Mouse (Mus musculus) MEL (cell line): ENCODE results near the gene Cr1l. TPM values are rescaled to one million over a fixed set of nuclear protein-coding genes. Genes with fewer than 3 reads are reported as not detected.

Experiments
- DNase-seq: peaks from one replicate; pipeline ENCODE4 v3.0.0; 2011; ENCODE audit warnings: low read depth, low spot score
- H3K27ac ChIP-seq: 2 replicates; pipeline ENCODE4 v1.5.1; 2012; ENCODE audit warnings: low read depth, mild to moderate bottlenecking, control low read depth, low read length, moderate library complexity; ENCODE audit not compliant: control insufficient read depth
- H3K27me3 ChIP-seq, 2 experiments: fragments of 150-350 bp in 1 of 2; sonication (generic) in 1 of 2; 2 replicates each; pipeline ENCODE4 v1.6.1; 2012; ENCODE audit warnings: low read length in 2 of 2, mild to moderate bottlenecking in 2 of 2, improper control_type of control experiment in 1 of 2, moderate library complexity in 1 of 2; ENCODE audit not compliant: insufficient read depth in 2 of 2, control insufficient read depth in 1 of 2
- H3K36me3 ChIP-seq, 2 experiments: 2 replicates each; pipeline ENCODE4 v1.6.1; 2012 to 2014; ENCODE audit warnings: low read length in 2 of 2, improper control_type of control experiment in 1 of 2, inconsistent platforms in 1 of 2, mild to moderate bottlenecking in 1 of 2; ENCODE audit not compliant: insufficient read depth in 2 of 2, control insufficient read depth in 1 of 2
- H3K4me1 ChIP-seq, 2 experiments: fragments of 150-350 bp in 1 of 2; sonication (generic) in 1 of 2; 2 replicates each; pipeline ENCODE4 v1.6.1; 2012; ENCODE audit warnings: low read length in 2 of 2, improper control_type of control experiment in 1 of 2, mild to moderate bottlenecking in 1 of 2; ENCODE audit not compliant: insufficient read depth in 2 of 2, control insufficient read depth in 1 of 2
- H3K4me3 ChIP-seq, 2 experiments: fragments of 150-350 bp in 1 of 2; sonication (generic) in 1 of 2; 2 replicates each; pipeline ENCODE4 v1.5.1; 2012; ENCODE audit warnings: low read depth in 2 of 2, low read length in 2 of 2, mild to moderate bottlenecking in 2 of 2, moderate library complexity in 2 of 2, control low read depth in 1 of 2, improper control_type of control experiment in 1 of 2; ENCODE audit not compliant: control insufficient read depth in 1 of 2, insufficient read depth in 1 of 2
- H3K79me2 ChIP-seq: 2 replicates; pipeline ENCODE4 v1.6.1; 2012; ENCODE audit warnings: mild to moderate bottlenecking, low read length, moderate library complexity; ENCODE audit not compliant: control insufficient read depth, poor library complexity, insufficient read depth
- H3K9ac ChIP-seq: 2 replicates; pipeline ENCODE4 v1.6.1; 2012; ENCODE audit warnings: low read depth, mild to moderate bottlenecking, control low read depth, low read length, moderate library complexity; ENCODE audit not compliant: control insufficient read depth, poor library complexity, severe bottlenecking
- H3K9me3 ChIP-seq: fragments of 150-350 bp; sonication (generic); replicated peaks from 2 replicates; pipeline ENCODE4 v1.6.1; 2012; ENCODE audit warnings: mild to moderate bottlenecking, low read length, improper control_type of control experiment, moderate library complexity; ENCODE audit not compliant: insufficient read depth
- CHD1 ChIP-seq: IDR thresholded peaks from 2 replicates; pipeline ENCODE4 v1.6.1; 2012; ENCODE audit warnings: low read depth, mild to moderate bottlenecking, inconsistent platforms, low read length, improper control_type of control experiment
- CHD2 ChIP-seq: IDR thresholded peaks from 2 replicates; pipeline ENCODE4 v1.6.1; 2011; ENCODE audit warnings: low read length, improper control_type of control experiment
- CTCF ChIP-seq, 3 experiments: IDR thresholded peaks in 2 of 3; conservative IDR thresholded peaks in 1 of 3; 2 replicates each; pipeline ENCODE4 v1.5.1; 2011 to 2012; ENCODE audit warnings: low read length in 3 of 3, low read depth in 2 of 3, mild to moderate bottlenecking in 2 of 3, improper control_type of control experiment in 1 of 3, inconsistent platforms in 1 of 3, mixed read lengths in 1 of 3, moderate library complexity in 1 of 3; ENCODE audit not compliant: control insufficient read depth in 1 of 3, insufficient read depth in 1 of 3, poor library complexity in 1 of 3, severe bottlenecking in 1 of 3
- EP300 ChIP-seq, 2 experiments: IDR thresholded peaks; 2 replicates each; pipeline ENCODE4 v1.6.1; 2011; ENCODE audit warnings: improper control_type of control experiment in 2 of 2, low read length in 2 of 2, low read depth in 1 of 2, mild to moderate bottlenecking in 1 of 2
- ETS1 ChIP-seq: IDR thresholded peaks from 2 replicates; pipeline ENCODE4 v1.6.1; 2012; ENCODE audit warnings: low read depth, mild to moderate bottlenecking, inconsistent platforms, low read length, improper control_type of control experiment, moderate library complexity
- GABPA ChIP-seq: IDR thresholded peaks from 2 replicates; pipeline ENCODE4 v1.6.1; 2012; ENCODE audit warnings: low read depth, mild to moderate bottlenecking, inconsistent platforms, low read length, improper control_type of control experiment, moderate library complexity
- GATA1 ChIP-seq: IDR thresholded peaks from 2 replicates; pipeline ENCODE4 v1.6.1; 2011; ENCODE audit warnings: low read depth, low read length, improper control_type of control experiment
- JUND ChIP-seq: IDR thresholded peaks from 2 replicates; pipeline ENCODE4 v1.6.1; 2011; ENCODE audit warnings: low read depth, mild to moderate bottlenecking, improper control_type of control experiment, low read length
- MAFK ChIP-seq: IDR thresholded peaks from 2 replicates; pipeline ENCODE4 v1.6.1; 2011; ENCODE audit warnings: low read depth, mild to moderate bottlenecking, low read length, improper control_type of control experiment, borderline replicate concordance
- MAX ChIP-seq: IDR thresholded peaks from 2 replicates; pipeline ENCODE4 v1.6.1; 2011; ENCODE audit warnings: low read length, improper control_type of control experiment
- MEF2A ChIP-seq: IDR thresholded peaks from 2 replicates; pipeline ENCODE4 v1.6.1; 2014; ENCODE audit warnings: low read depth, mild to moderate bottlenecking, inconsistent platforms, low read length, improper control_type of control experiment; ENCODE audit not compliant: poor library complexity, insufficient replicate concordance, severe bottlenecking; ENCODE audit errors: extremely low read depth
- MXI1 ChIP-seq: IDR thresholded peaks from 2 replicates; pipeline ENCODE4 v1.6.1; 2011; ENCODE audit warnings: mild to moderate bottlenecking, low read depth, low read length, improper control_type of control experiment
- MYC ChIP-seq: IDR thresholded peaks from 2 replicates; pipeline ENCODE4 v1.6.1; 2011; ENCODE audit warnings: low read depth, mild to moderate bottlenecking, low read length, improper control_type of control experiment, moderate library complexity
- NELFE ChIP-seq: IDR thresholded peaks from 2 replicates; pipeline ENCODE4 v1.6.1; 2011; ENCODE audit warnings: low read depth, low read length, improper control_type of control experiment
- POLR2AphosphoS5 ChIP-seq: IDR thresholded peaks from 2 replicates; pipeline ENCODE4 v1.6.1; 2012; ENCODE audit warnings: low read depth, borderline replicate concordance, mild to moderate bottlenecking, inconsistent platforms, low read length, moderate library complexity, mixed read lengths
- RCOR1 ChIP-seq: IDR thresholded peaks from 2 replicates; pipeline ENCODE4 v1.6.1; 2012; ENCODE audit warnings: low read depth, mild to moderate bottlenecking, inconsistent platforms, low read length, improper control_type of control experiment
- SIN3A ChIP-seq: IDR thresholded peaks from 2 replicates; pipeline ENCODE4 v1.6.1; 2012; ENCODE audit warnings: low read length, improper control_type of control experiment, inconsistent platforms
- TAL1 ChIP-seq: IDR thresholded peaks from 2 replicates; pipeline ENCODE4 v1.6.1; 2012; ENCODE audit warnings: mild to moderate bottlenecking, inconsistent platforms, low read length, moderate library complexity, mixed read lengths
- TBP ChIP-seq: IDR thresholded peaks from 2 replicates; pipeline ENCODE4 v1.8.0; 2011; ENCODE audit warnings: low read depth, low read length, improper control_type of control experiment
- USF1 ChIP-seq: IDR thresholded peaks from 2 replicates; pipeline ENCODE4 v1.6.1; 2014; ENCODE audit warnings: low read depth, mild to moderate bottlenecking, inconsistent platforms, low read length, improper control_type of control experiment, moderate library complexity
- ZC3H11A ChIP-seq: IDR thresholded peaks from 2 replicates; pipeline ENCODE4 v1.6.1; 2012; ENCODE audit warnings: low read depth, mild to moderate bottlenecking, inconsistent platforms, low read length, improper control_type of control experiment
- ZKSCAN1 ChIP-seq: IDR thresholded peaks from 2 replicates; pipeline ENCODE4 v1.6.1; 2012; ENCODE audit warnings: low read depth, mild to moderate bottlenecking, inconsistent platforms, low read length, improper control_type of control experiment, moderate library complexity
- ZMIZ1 ChIP-seq: IDR thresholded peaks from 2 replicates; pipeline ENCODE4 v1.6.1; 2012; ENCODE audit warnings: low read depth, mild to moderate bottlenecking, inconsistent platforms, low read length, improper control_type of control experiment, moderate library complexity
- polyA plus RNA-seq, 2 experiments: library from polyadenylated mRNA; stranded (reverse) in 1 of 2; unstranded in 1 of 2; fragments of >175 nt in 1 of 2; fragments of >200 nt in 1 of 2; gene quantifications; 2 replicates each; pipeline versions ENCODE4 v1.2.1 to v1.2.4; 2012; ENCODE audit warnings: low replicate concordance in 2 of 2, low read depth in 1 of 2; ENCODE audit not compliant: insufficient read length in 2 of 2, insufficient read depth in 1 of 2, missing spikeins in 1 of 2
- total RNA-seq: library from RNA; depleted of rRNA; stranded (reverse); fragments of 300-350 nt; gene quantifications from 2 replicates; pipeline ENCODE4 v1.2.3, GENCODE M21; 2012

The Cr1l gene
- total and polyA plus RNA-seq, 3 experiments, result 103 to 116 TPM; not detected in 1

GRCm38 (mm10) chr1:195092220-195092720 lies 39.1 kb downstream of the Cr1l start, which contains the start of gene Cd46 (continued):
- TF ChIP-seq EP300 (IDR thresholded peaks at IDR 0.05; ENCODE audit: low read depth in 1 of 2, low read length in 2 of 2), result no peak
- TF ChIP-seq ZC3H11A, result no peak
- no peak for TF ChIP-seq GABPA
- TF ChIP-seq MXI1, result peak; percentile 78
- TF ChIP-seq CTCF (IDR thresholded peaks at IDR 0.05 in 2 of 3, conservative IDR thresholded peaks at IDR 0.05 in 1 of 3; ENCODE audit: control insufficient read depth in 1 of 3, insufficient read depth in 1 of 3, low read depth in 2 of 3, low read length in 3 of 3, poor library complexity in 1 of 3, severe bottlenecking in 1 of 3), result no peak
- TF ChIP-seq GATA1, result no peak
- TF ChIP-seq ZKSCAN1, result no peak
- peak; percentile 28; the same call in 1 of the 2 replicates for TF ChIP-seq USF1
- 0 out of 2 replicates have a peak, but pooled peaks have one; percentile 10 for TF ChIP-seq JUND
- TF ChIP-seq CHD2, result no peak
- TF ChIP-seq MYC, result peak; percentile 75

DNA sequence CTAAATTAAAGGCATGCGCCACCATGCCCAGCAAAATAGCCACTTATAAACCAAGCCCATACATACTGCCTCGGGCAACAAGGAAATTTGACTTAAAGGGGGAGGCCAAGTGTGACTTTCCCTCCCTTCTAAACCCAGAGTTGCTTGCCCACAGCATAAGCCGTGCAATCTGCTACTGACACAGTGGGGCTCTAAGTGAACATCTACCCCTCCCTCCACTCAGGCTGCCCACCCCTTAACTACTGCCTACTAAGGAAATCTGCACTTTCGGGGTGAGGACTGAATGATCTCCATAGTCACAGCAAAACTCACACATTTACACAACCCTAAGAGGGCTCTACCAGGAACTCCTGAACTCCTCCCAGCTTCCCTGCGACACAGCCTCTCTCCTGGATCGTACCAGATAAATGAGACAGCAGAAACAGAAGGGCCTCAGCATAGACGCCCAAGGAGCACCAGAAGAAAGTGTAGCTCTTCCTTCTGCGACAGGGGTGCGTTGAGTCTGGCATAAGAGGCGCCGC lies 39.6 kb downstream of the Cr1l start:
- peak overlapping the region; percentile 94 for H3K27ac ChIP-seq
- no peak for DNase-seq
- peak overlapping the region; percentile 84 for H3K9ac ChIP-seq

GRCm38 (mm10) chr1:195082142-195082541 lies 49.2 kb downstream of the Cr1l start:
- DNase-seq, result no peak
- no peaks in the 10 kb centered on the region for H3K27me3 ChIP-seq
- no peaks in the 10 kb centered on the region for H3K4me1 ChIP-seq
- TF ChIP-seq RCOR1 (no peak), MAFK (no peak)
- TF ChIP-seq, all 39 proteins: peak for 0
- Histone ChIP-seq H3K9ac (no peak overlapping the region), H3K36me3 (peaks cover 0 to 9% of the 10 kb centered on the region in 2 experiments; a peak in 2 of 4 replicates), H3K27ac (no peak overlapping the region), H3K79me2 (no peaks in the 10 kb centered on the region), H3K9me3 (no peaks in the 10 kb centered on the region), H3K4me3 (no peak overlapping the region)

More for the DNA sequence above, 39.6 kb downstream of the Cr1l start:
- Histone ChIP-seq H3K27me3 (no peaks in the 10 kb centered on the region), H3K4me1 (peaks cover 0 to 4% of the 10 kb centered on the region in 2 experiments; a peak in 1 of 4 replicates), H3K4me3 (peak overlapping the region; percentile 83 to 95), H3K9me3 (no peaks in the 10 kb centered on the region), H3K79me2 (no peaks in the 10 kb centered on the region; the same call in 1 of the 2 replicates), H3K36me3 (peaks cover 0 to 9% of the 10 kb centered on the region in 2 experiments; a peak in 2 of 4 replicates)
- TF ChIP-seq ETS1 (peak; percentile 64), TAL1 (peak; percentile 17; the same call in 1 of the 2 replicates), RCOR1 (peak; percentile 34; the same call in 1 of the 2 replicates), MXI1 (no peak), ZMIZ1 (no peak), POLR2AphosphoS5 (no peak), MAFK (peak; percentile 53; the same call in 1 of the 2 replicates), TBP (no peak), GABPA (peak; percentile 71; the same call in 1 of the 2 replicates), MAX (no peak), MEF2A (no peak), GATA1 (peak; percentile 51; the same call in 1 of the 2 replicates), CHD1 (0 out of 2 replicates have a peak, but pooled peaks have one; percentile 22), EP300 (IDR thresholded peaks at IDR 0.05; ENCODE audit: low read depth in 1 of 2, low read length in 2 of 2) (peak; percentile 39 to 41; a peak in 3 of 4 replicates), SIN3A (peak; percentile 58; the same call in 1 of the 2 replicates), NELFE (no peak)
